Mouse (Mus musculus): ENCODE results near the gene Pigk. TPM values are rescaled to one million over a fixed set of nuclear protein-coding genes. Genes with fewer than 3 reads are reported as not detected.

The Pigk gene
- polyA plus RNA-seq, 1 experiment, result 20.7 TPM

GRCm38 (mm10) chr3:152897196-152897595 is 183.3 kb downstream of the Pigk start:
- DNase-seq (ENCODE audit: low spot score), result no peak

- no peak for DNase-seq (ENCODE audit: low spot score)
Observed at GRCm38 (mm10) chr3:152898906-152899305, 185.0 kb downstream of the Pigk start.

GRCm38 (mm10) chr3:152905026-152905425 is 191.1 kb downstream of the Pigk start:
- no peak for DNase-seq (ENCODE audit: low spot score)

- no peak for DNase-seq (ENCODE audit: low spot score)
Observed at GRCm38 (mm10) chr3:152905800-152906199, 191.9 kb downstream of the Pigk start.

- no peak for DNase-seq (ENCODE audit: low spot score)
Observed at GRCm38 (mm10) chr3:152907087-152907486, 193.2 kb downstream of the Pigk start.

- no peak for DNase-seq (ENCODE audit: low spot score)
Observed at GRCm38 (mm10) chr3:152907683-152908082, 193.8 kb downstream of the Pigk start.

GRCm38 (mm10) chr3:152911578-152911977 is 197.7 kb downstream of the Pigk start:
- DNase-seq (ENCODE audit: low spot score), result no peak

GRCm38 (mm10) chr3:152912216-152913101 is 198.6 kb downstream of the Pigk start:
- no peak for DNase-seq (ENCODE audit: low spot score)

GRCm38 (mm10) chr3:152913150-152913549 is 199.2 kb downstream of the Pigk start:
- no peak for DNase-seq (ENCODE audit: low spot score)

GRCm38 (mm10) chr3:152913625-152914024 is 199.7 kb downstream of the Pigk start:
- no peak for DNase-seq (ENCODE audit: low spot score)

- no peak for DNase-seq (ENCODE audit: low spot score)
Observed at GRCm38 (mm10) chr3:152914376-152914775, 200.5 kb downstream of the Pigk start.

- DNase-seq (ENCODE audit: low spot score), result no peak
Observed at GRCm38 (mm10) chr3:152917579-152917978, 203.7 kb downstream of the Pigk start.

GRCm38 (mm10) chr3:152919101-152919500 is 205.2 kb downstream of the Pigk start:
- DNase-seq (ENCODE audit: low spot score), result no peak

- DNase-seq (ENCODE audit: low spot score), result no peak
Observed at GRCm38 (mm10) chr3:152920365-152920764, 206.5 kb downstream of the Pigk start.

GRCm38 (mm10) chr3:152923530-152923929 is 209.6 kb downstream of the Pigk start:
- DNase-seq (ENCODE audit: low spot score), result no peak

- DNase-seq (ENCODE audit: low spot score), result no peak
Observed at GRCm38 (mm10) chr3:152925364-152925763, 211.5 kb downstream of the Pigk start.

- DNase-seq (ENCODE audit: low spot score), result no peak
Observed at GRCm38 (mm10) chr3:152926166-152926565, 212.3 kb downstream of the Pigk start.

GRCm38 (mm10) chr3:152928287-152928975 is 214.5 kb downstream of the Pigk start:
- no peak for DNase-seq (ENCODE audit: low spot score)

- DNase-seq (ENCODE audit: low spot score), result no peak
Observed at GRCm38 (mm10) chr3:152929256-152929787, 215.4 kb downstream of the Pigk start.

- DNase-seq (ENCODE audit: low spot score), result no peak
Observed at GRCm38 (mm10) chr3:152929788-152930281, 215.9 kb downstream of the Pigk start.

- no peak for DNase-seq (ENCODE audit: low spot score)
Observed at GRCm38 (mm10) chr3:152931354-152931753, 217.5 kb downstream of the Pigk start.

- no peak for DNase-seq (ENCODE audit: low spot score)
Observed at GRCm38 (mm10) chr3:152932096-152932495, 218.2 kb downstream of the Pigk start.

GRCm38 (mm10) chr3:152932544-152932943 is 218.6 kb downstream of the Pigk start:
- DNase-seq (ENCODE audit: low spot score), result no peak
